Mouse (Mus musculus) kidney, postnatal 4 days (tissue): ENCODE data around the gene Sgf29.
"Not testable (repeated sequence)": the region's sequence is repeated elsewhere in the genome, so short reads cannot be mapped to it uniquely, and the experiment has no call there.

Experiments used
- DNase-seq, 2 experiments: peaks; one replicate each; pipeline ENCODE4 v3.0.0; 2021; ENCODE audit warnings: mixed read lengths in 2 of 2

Sgf29 gene

GRCm38 (mm10) chr7:126642545-126643243 lies 6.4 kb upstream of the Sgf29 start:
- no peak for DNase-seq

DNA sequence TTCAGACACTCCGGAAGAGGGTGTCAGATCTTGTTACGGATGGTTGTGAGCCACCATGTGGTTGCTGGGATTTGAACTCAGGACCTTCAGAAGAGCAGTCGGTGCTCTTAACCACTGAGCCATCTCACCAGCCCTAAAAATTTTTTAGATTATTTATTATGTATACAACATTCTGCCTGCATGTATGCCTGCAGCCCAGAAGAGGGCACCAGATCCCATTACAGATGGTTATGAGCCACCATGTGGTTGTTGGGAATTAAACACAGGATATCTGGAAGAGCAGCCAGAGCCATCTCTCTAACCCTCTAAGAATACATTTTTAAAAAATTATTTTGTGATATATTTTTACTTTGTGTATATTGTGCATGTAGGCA lies 5.9 kb upstream of the Sgf29 start:
- peak; percentile 46 to 54 for DNase-seq

DNA sequence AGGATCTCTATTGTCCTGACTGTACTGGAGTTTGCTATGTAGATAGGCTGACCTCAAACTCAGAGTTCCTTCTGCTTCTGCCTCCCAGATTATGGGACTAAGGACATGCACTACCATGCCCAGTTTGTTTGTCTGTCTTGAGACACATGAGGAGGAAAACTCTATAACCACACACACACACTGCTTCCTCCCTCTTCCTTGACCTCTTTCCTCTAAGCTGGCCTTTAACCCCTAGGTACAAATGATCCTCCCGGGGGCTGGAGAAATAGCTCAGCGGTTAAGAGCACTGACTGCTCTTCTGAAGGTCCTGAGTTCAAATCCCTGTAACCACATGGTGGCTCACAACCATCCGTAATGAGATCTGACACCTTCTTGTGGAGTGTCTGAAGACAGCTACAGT lies 4.8 kb upstream of the Sgf29 start:
- DNase-seq = no peak

DNA sequence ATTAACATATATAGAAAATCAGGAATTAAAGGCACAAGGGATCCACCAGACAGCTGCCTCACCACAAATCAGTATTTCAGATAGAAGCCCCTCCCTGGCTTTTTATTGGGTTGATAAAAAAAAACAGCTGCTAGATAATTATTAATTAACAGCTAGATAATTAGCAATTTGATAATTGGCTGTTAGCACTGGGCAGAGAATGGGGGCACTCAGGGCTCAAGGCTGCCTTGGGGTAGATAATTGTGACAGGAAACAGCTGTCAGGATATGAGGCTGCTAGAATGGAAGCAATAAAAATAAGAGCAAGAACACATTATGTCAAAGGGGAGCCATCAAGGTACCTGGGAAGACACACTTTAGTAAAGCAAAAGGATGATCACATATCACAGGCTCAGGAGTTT lies 4.2 kb upstream of the Sgf29 start:
- DNase-seq = no peak

GRCm38 (mm10) chr7:126645708-126646107 lies 3.4 kb upstream of the Sgf29 start:
- DNase-seq = no peak

DNA sequence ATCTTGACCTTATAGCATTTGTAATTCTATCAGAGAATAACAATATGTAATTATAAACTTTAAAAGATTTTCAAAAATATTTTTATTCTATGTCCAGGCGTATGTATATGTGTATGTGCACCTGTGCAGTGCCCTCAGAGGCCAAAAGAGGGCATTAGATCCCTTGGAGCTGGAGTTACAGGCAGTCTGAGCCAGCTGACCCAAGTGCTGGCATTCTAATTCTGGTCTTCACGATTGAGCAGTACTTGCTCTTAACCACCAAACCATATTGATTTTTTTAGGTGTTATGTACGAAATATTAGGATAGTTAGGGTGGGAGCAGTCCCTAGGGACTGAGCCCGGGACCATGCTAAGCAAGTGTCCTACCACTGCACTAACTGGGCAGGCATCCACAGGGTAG lies 623 bp upstream of the Sgf29 start:
- DNase-seq = no peak

- no peak for DNase-seq
These were observed 1.7 kb downstream of the Sgf29 start for GRCm38 (mm10) chr7:126650852-126651251.

GRCm38 (mm10) chr7:126653991-126654390 lies 4.9 kb downstream of the Sgf29 start:
- DNase-seq = no peak

- no peak for DNase-seq
These were observed 6.6 kb downstream of the Sgf29 start for GRCm38 (mm10) chr7:126655695-126656094.

DNA sequence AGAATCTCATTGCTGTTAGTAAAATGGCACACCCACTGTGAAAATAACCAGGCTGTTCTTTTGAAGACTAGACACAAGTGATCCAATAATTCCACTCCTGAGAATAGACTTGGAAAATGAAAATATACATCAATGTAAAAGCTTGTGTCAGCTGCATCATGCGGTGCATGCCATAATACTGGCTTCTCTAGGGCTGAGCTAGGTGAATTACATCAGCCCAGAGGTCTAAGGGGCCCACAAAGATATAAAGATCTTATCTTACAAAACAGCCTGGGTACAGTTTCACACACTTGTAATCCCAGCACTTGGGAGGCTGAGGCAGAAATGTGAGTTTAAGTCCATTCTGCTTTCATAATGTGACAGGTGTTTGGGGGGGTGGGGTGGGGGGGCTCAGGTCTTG lies 8.4 kb downstream of the Sgf29 start:
- DNase-seq = no peak

DNA sequence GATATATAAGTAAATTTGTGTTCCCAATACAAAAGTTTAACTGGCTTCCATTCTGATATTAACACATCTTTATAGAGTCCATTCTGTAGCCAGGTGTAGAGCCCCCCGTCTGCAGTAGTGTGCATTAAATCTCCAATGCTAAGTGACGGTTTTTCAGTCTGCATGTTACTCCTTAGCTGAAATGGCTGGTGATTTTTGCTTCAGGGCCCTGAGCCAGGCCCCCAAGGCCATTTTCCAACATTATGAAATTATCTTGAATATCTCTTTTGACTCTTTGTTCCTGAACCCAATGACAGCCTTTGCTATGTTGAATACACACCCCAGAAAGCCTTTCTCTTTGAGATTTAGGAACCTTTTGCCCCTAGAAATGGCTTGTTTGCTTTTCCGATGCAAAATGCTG lies 10.7 kb downstream of the Sgf29 start:
- no peak for DNase-seq

GRCm38 (mm10) chr7:126663646-126664045 lies 14.5 kb downstream of the Sgf29 start:
- no peak for DNase-seq

DNA sequence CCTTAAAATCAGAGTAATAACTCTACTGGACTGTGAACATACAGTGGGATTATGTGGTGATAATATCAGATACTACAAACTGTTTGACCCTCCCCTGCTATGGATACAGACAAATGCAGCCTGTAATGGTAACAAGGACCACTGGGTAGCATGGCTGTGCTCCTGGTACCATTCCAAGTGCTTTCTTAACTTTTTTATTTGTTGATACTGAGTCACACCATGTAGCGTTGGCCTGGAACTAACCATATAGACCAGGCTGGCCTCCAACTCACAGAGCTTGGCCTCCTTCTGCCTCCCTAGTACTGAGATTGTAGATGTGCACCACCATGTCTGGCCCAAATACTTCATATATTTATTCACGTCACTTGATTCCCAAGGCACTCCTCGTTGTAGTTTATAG lies 16.2 kb downstream of the Sgf29 start:
- peak in 1 of 2 experiments; percentile 36 for DNase-seq

- DNase-seq = no peak
These were observed 18.5 kb downstream of the Sgf29 start for GRCm38 (mm10) chr7:126667495-126668090.

GRCm38 (mm10) chr7:126668452-126668851 lies 19.3 kb downstream of the Sgf29 start:
- no peak for DNase-seq

DNA sequence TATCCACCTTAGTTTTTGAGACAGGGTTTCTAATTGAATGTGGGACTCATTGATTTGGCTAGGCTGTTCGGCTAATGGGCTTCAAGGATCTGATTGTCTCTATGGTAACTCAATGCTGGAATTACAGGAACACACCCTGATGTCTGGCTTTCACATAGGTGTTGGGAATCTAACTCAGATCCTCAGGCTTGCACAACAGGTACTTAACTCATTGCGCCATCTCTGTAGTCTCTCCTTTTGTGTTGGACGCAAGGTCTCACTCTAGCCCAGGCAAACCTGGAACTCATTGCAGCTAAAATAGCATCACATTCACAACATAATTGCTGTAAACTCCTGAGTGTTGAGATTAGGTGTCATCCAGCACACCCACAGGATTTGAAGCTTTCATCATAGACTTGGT lies 21.0 kb downstream of the Sgf29 start:
- no peak for DNase-seq

DNA sequence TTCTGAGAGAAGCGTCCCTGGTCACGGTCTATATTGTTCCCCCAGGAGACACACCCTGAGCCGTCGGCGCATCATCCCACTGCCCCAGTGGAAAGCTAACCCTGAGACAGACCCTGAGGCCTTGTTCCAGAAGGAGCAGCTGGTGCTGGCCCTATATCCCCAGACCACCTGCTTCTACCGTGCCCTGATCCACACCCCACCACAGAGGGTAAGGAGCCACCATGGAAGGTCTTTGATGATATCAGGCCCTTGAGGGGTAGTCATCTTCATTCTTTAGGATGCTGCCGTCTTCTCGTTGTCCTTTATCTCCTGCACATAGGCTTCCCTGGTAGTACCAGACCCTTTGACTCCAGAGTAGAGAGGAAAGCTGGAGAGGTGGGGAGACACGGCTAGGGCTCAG lies 23.0 kb downstream of the Sgf29 start:
- no peak for DNase-seq

GRCm38 (mm10) chr7:126675104-126675503 lies 26.0 kb downstream of the Sgf29 start:
- DNase-seq = no peak

GRCm38 (mm10) chr7:126676207-126676606 lies 27.1 kb downstream of the Sgf29 start, which contains the start of gene Sult1a1:
Gene Sult1a1 (minus strand): TSS chr7:126676432.
- peak in 1 of 2 experiments; percentile 37 for DNase-seq

GRCm38 (mm10) chr7:126676631-126677220 lies 27.6 kb downstream of the Sgf29 start:
- DNase-seq = no peak

GRCm38 (mm10) chr7:126678545-126679341 lies 29.6 kb downstream of the Sgf29 start:
- no peak for DNase-seq

GRCm38 (mm10) chr7:126679683-126680082 lies 30.6 kb downstream of the Sgf29 start:
- DNase-seq = no peak

DNA sequence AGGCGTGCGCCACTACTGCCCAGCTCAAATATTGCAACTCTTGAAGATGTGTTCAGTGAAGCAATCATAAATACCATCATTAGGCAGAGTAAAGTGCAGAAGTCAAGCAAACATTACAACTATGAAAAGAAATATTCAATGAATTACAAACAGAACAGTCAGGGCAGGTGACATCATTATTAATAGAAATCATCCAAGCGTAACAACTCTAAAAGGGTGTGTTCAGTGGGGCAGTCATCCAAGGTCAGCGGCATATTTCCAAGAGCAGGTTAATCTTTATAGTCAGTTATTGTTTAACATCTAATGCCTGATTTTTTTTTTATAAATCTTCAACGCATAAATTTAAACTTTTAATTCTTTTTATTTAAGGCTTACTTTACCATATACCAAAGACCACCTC lies 32.1 kb downstream of the Sgf29 start:
- no peak for DNase-seq

DNA sequence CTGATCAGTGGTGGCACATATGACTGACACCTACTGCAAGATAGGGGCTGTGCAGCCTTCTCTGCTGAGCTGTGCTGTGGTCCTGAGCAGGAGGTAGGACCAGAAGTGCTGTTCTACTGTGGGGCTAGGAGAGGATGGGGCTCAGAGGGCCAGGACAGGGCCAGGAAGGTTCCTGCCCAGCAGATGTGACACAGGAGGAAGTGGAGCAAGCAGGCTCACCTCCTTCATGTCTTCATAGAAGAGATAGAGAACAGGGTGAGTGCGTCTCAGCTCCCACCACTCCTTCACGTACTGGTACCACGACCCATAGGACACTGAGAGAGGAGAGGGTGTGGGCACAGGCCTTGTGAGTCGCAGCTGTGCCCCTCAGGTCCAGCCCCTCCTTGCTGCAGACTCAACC lies 39.0 kb downstream of the Sgf29 start:
- DNase-seq = not testable (repeated sequence)
